Mouse (Mus musculus): Measurements from ENCODE around the gene Ptcd3. TPM values are rescaled to one million over a fixed set of nuclear protein-coding genes. Genes with fewer than 3 reads are reported as not detected.

Ptcd3 gene
- polyA plus RNA-seq (2014; fragmentation: Nextera tagmentation; extraction: Ambion mirVana): 125 and 126 TPM in 2 replicates

DNA sequence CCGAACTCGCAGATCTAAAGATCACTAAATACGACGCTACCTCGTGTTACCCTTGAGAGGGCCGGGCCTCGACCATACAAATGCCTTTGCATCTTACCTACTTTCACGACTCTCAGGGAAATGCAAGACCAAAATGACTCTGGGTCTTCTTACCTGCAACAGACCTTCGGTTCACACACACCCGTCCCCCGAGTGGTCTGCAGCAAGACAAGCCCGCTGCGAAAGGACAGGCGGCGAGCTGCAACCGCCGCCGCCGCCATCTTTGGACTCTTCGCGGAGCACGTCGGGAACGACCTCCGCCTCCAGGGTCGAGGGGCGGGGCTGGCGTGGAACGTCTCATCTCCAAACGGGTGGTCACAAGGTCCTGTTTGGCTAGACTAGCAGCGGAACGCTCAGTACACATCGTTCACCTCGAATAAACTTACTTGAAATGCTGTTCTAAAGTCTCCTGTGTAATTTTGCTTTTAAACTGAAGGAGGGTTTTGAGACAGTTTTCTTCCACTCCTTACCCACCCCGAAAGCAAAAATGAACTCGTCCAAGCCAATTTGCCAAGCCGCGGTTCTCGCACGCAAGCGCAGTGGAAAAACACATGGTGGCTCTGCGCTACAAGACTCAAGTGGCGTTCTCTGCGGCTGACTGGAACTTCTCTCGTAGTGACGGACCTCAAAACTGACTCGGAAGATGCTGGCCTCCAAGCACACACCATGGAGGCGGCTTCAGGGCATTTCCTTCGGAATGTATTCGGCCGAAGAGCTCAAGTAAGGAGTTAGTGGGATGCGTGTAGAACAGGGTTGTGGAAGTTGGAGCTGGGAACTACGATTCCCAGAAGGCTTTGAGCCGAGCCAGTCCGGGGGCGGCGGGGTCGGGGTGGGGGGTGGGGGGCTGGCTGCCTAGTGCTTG lies at the start of gene Ptcd3, which contains the start of gene Polr1a:
Ptcd3 (minus strand) TSS at position 270 of the 901 bp plus-strand sequence.
Polr1a (plus strand) TSS at position 573 of the 901 bp plus-strand sequence.
- Histone ChIP-seq H3K4me3 (ENCODE audit: low read depth, low read length) (peak within 1 kb of the TSS; percentile 79), H3K9ac (ENCODE audit: low read length) (peak within 1 kb of the TSS; percentile 85), H3K4me1 (ENCODE audit: control insufficient read depth, insufficient read depth, low read length) (peaks cover 3% of the 10 kb centered on the region), H3K9me3 (ENCODE audit: control insufficient read depth, low read length) (no peaks in the 10 kb centered on the region), H3K27me3 (ENCODE audit: control insufficient read depth, insufficient read depth, low read length) (no peaks in the 10 kb centered on the region), H3K4me2 (peak within 1 kb of the TSS; percentile 68), H3K36me3 (ENCODE audit: control insufficient read depth, insufficient read depth, low read length) (peaks cover 4% of the 10 kb centered on the region; the same call in 1 of the 2 replicates), H3K27ac (ENCODE audit: low read depth, low read length) (no peak within 1 kb of the TSS; the same call in 1 of the 2 replicates)
- DNase-seq (ENCODE audit: low spot score, missing footprints) (peak; percentile 99), ATAC-seq (ENCODE audit: low FRiP score) (peak; percentile 92)
- under 1% methylated on average over 58 of the region's 58 CpGs for WGBS

DNA sequence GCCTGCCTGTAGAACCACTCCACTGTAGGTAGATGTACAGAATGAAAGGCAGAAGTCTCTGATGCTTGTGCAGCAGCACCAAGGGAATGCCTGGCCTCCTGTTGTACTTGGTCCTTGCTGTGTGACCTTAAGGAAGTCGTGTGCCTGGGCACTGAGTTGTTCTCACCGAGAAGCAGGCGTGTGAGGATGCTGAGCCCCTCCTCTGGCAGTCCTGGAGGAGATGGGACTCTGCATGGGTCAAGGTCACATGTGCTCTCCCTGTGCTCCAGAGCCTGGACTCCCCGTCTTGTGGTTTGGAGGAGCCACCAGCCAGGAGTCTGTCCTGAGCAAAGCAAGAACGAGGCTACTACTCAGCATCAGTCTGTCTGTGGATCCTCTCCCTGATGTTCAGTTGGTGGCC lies 42.6 kb upstream of the Ptcd3 start:
- ATAC-seq (ENCODE audit: low FRiP score) (no peak), DNase-seq (ENCODE audit: low spot score, missing footprints) (no peak)
- Histone ChIP-seq H3K4me2 (no peak overlapping the region), H3K36me3 (ENCODE audit: control insufficient read depth, insufficient read depth, low read length) (peaks cover 15% of the 10 kb centered on the region), H3K9ac (ENCODE audit: low read length) (no peak overlapping the region), H3K27me3 (ENCODE audit: control insufficient read depth, insufficient read depth, low read length) (no peaks in the 10 kb centered on the region), H3K27ac (ENCODE audit: low read depth, low read length) (no peak overlapping the region), H3K4me1 (ENCODE audit: control insufficient read depth, insufficient read depth, low read length) (no peaks in the 10 kb centered on the region), H3K9me3 (ENCODE audit: control insufficient read depth, low read length) (no peaks in the 10 kb centered on the region), H3K4me3 (ENCODE audit: low read depth, low read length) (no peak overlapping the region)
- 84% methylated on average over 5 of the region's 5 CpGs for WGBS

DNA sequence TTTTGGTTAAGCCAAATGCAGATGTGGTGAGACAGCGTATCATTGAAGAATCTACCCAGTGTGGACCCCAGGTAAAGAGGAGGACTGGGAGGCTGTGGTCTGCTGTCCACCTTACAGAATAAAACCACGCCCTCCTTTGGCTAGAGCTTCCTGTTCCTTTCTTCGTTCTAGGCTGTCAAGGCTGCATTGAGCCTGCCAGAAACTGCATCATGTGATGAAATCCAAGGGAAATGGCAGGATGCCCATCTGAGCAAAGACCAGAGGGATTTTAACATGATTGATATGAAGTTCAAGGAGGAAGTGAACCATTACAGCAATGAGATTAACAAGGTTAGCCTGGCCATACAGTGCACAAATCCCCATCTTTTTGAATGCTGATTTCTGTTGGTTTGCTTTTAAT lies 42.0 kb upstream of the Ptcd3 start:
- 96% methylated on average over 3 of the region's 3 CpGs for WGBS
- Histone ChIP-seq H3K27ac (ENCODE audit: low read depth, low read length) (no peak overlapping the region), H3K27me3 (ENCODE audit: control insufficient read depth, insufficient read depth, low read length) (no peaks in the 10 kb centered on the region), H3K4me3 (ENCODE audit: low read depth, low read length) (no peak overlapping the region), H3K9me3 (ENCODE audit: control insufficient read depth, low read length) (no peaks in the 10 kb centered on the region), H3K9ac (ENCODE audit: low read length) (no peak overlapping the region), H3K4me1 (ENCODE audit: control insufficient read depth, insufficient read depth, low read length) (no peaks in the 10 kb centered on the region), H3K4me2 (no peak overlapping the region), H3K36me3 (ENCODE audit: control insufficient read depth, insufficient read depth, low read length) (peaks cover 15% of the 10 kb centered on the region)
- no peak for DNase-seq (ENCODE audit: low spot score, missing footprints)
- ATAC-seq (ENCODE audit: low FRiP score): no peak

DNA sequence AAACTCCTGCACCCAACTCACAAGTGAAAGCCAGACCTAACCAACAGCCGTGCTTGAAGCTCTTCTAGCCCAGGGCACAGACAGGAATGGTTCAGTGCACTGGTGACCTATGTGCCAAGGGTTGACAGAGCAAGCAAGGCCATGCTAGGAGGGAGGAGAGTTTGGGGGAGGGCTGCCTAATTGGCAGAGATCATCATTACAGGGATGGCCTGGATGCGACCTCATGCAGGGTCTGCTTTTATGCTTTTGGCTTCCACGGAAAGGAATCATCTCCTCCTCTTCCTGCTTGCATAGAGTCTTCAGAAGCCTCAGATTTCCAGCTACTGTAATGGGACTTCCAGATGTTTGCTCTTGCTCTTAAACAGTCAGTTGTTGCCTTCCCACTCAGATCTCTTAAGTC lies 41.2 kb upstream of the Ptcd3 start:
- Histone ChIP-seq H3K9me3 (ENCODE audit: control insufficient read depth, low read length) (no peaks in the 10 kb centered on the region), H3K27ac (ENCODE audit: low read depth, low read length) (no peak overlapping the region), H3K36me3 (ENCODE audit: control insufficient read depth, insufficient read depth, low read length) (peaks cover 15% of the 10 kb centered on the region), H3K4me1 (ENCODE audit: control insufficient read depth, insufficient read depth, low read length) (no peaks in the 10 kb centered on the region), H3K4me3 (ENCODE audit: low read depth, low read length) (no peak overlapping the region), H3K27me3 (ENCODE audit: control insufficient read depth, insufficient read depth, low read length) (no peaks in the 10 kb centered on the region), H3K9ac (ENCODE audit: low read length) (no peak overlapping the region), H3K4me2 (no peak overlapping the region)
- 89% methylated on average over 3 of the region's 3 CpGs for WGBS
- ATAC-seq (ENCODE audit: low FRiP score) (no peak), DNase-seq (ENCODE audit: low spot score, missing footprints) (no peak)

DNA sequence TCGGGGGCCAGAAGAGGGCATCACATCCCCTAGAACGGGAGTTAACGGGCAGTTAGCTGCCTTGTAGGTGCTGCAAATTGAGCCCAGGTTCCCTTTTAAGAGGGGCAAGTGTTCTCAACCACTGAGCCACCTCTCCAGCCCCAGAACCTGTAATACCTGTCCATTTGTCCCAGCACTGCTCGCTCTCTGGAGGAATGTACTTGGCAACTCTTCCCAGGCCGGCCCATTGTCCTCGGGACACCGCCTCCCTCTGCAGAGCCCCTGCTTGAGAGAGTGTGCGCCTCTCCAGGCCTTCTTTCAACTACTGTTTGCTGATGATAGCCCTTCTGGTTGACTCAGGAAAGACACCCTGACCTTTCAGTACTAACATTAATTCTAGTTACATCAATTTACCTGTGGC lies 37.6 kb upstream of the Ptcd3 start:
- no peaks in the 10 kb centered on the region for H3K27me3 ChIP-seq (ENCODE audit: control insufficient read depth, insufficient read depth, low read length)
- ATAC-seq (ENCODE audit: low FRiP score) (no peak), DNase-seq (ENCODE audit: low spot score, missing footprints) (no peak)
- H3K4me3 ChIP-seq (ENCODE audit: low read depth, low read length): no peak overlapping the region
- no peak overlapping the region for H3K9ac ChIP-seq (ENCODE audit: low read length)
- H3K36me3 ChIP-seq (ENCODE audit: control insufficient read depth, insufficient read depth, low read length): peaks cover 6% of the 10 kb centered on the region; the same call in 1 of the 2 replicates
- H3K4me1 ChIP-seq (ENCODE audit: control insufficient read depth, insufficient read depth, low read length): no peaks in the 10 kb centered on the region
- WGBS: 92% methylated on average over 8 of the region's 8 CpGs
- no peak overlapping the region for H3K4me2 ChIP-seq
- H3K27ac ChIP-seq (ENCODE audit: low read depth, low read length): no peak overlapping the region
- no peaks in the 10 kb centered on the region for H3K9me3 ChIP-seq (ENCODE audit: control insufficient read depth, low read length)

DNA sequence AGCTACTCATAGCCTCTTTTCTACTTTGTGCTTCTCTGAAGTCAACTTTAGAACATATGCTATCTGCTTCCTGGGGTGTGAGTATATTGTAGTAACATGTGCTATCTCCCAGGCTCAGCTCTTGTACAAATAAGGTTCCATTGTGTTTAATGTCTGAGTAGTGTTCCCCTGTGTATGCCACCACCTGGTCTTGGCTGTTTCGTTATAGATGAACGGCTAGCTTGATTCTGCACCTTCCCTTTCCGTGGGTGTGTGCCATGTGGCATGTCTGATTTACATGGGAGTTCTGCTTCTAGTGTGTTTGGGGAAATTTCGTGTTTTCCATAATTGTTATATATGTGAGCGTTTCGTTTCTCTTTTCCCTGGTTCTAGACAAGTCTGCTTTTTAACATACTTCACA lies 36.6 kb upstream of the Ptcd3 start:
- Histone ChIP-seq H3K9ac (ENCODE audit: low read length) (no peak overlapping the region), H3K4me3 (ENCODE audit: low read depth, low read length) (no peak overlapping the region), H3K36me3 (ENCODE audit: control insufficient read depth, insufficient read depth, low read length) (0 out of 2 replicates have a peak, but pooled peaks cover 2% of the 10 kb centered on the region), H3K4me1 (ENCODE audit: control insufficient read depth, insufficient read depth, low read length) (no peaks in the 10 kb centered on the region), H3K4me2 (no peak overlapping the region), H3K27ac (ENCODE audit: low read depth, low read length) (no peak overlapping the region), H3K27me3 (ENCODE audit: control insufficient read depth, insufficient read depth, low read length) (no peaks in the 10 kb centered on the region), H3K9me3 (ENCODE audit: control insufficient read depth, low read length) (no peaks in the 10 kb centered on the region)
- DNase-seq (ENCODE audit: low spot score, missing footprints) (no peak), ATAC-seq (ENCODE audit: low FRiP score) (no peak)
- WGBS: 92% methylated on average over 6 of the region's 6 CpGs

DNA sequence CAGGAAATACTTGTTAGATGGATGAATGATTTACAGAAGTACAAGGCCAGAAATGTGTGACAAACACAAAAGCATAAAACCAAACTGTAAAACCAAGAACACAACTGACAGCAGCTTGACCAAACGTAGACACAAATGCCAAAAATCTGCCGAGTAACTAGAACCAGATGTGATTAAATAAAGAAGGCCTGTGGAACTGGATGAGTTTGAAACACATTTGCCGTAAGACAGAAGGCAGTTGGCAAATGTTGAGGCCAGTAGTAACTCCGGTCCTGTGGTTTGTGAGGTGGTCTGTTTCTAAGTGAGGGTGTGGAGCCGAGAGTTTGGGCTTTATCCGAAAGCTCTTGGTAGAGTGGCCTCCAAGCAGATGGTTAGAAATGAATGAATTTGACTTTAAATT lies 32.4 kb upstream of the Ptcd3 start:
- Histone ChIP-seq H3K9ac (ENCODE audit: low read length) (no peak overlapping the region), H3K9me3 (ENCODE audit: control insufficient read depth, low read length) (no peaks in the 10 kb centered on the region), H3K4me1 (ENCODE audit: control insufficient read depth, insufficient read depth, low read length) (no peaks in the 10 kb centered on the region), H3K27ac (ENCODE audit: low read depth, low read length) (no peak overlapping the region), H3K4me3 (ENCODE audit: low read depth, low read length) (no peak overlapping the region), H3K36me3 (ENCODE audit: control insufficient read depth, insufficient read depth, low read length) (peaks cover 5% of the 10 kb centered on the region; the same call in 1 of the 2 replicates), H3K4me2 (no peak overlapping the region), H3K27me3 (ENCODE audit: control insufficient read depth, insufficient read depth, low read length) (no peaks in the 10 kb centered on the region)
- 85% methylated on average over 6 of the region's 6 CpGs for WGBS
- ATAC-seq (ENCODE audit: low FRiP score) (no peak), DNase-seq (ENCODE audit: low spot score, missing footprints) (no peak)

DNA sequence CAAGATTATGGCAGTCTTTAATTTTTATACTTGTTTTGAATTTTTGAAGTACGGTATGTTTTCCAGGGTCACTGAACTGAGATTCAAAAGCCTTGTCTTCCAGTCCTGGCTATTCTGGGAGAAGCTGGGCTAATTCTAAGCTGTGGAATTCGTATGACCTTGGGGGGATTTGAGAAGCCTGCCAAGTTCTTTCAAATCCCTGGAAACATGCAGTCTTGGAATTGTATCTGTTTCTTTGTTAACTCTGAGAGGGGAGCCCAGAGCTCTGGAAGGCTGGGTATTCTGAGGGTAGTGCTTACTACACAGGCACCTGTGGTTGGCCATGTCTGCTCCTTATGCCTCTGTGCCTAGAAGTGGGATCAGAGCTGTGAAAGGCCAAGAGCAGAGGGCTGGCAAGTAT lies 27.2 kb upstream of the Ptcd3 start:
- H3K4me2 ChIP-seq: no peak overlapping the region
- no peaks in the 10 kb centered on the region for H3K4me1 ChIP-seq (ENCODE audit: control insufficient read depth, insufficient read depth, low read length)
- no peak overlapping the region for H3K27ac ChIP-seq (ENCODE audit: low read depth, low read length)
- DNase-seq (ENCODE audit: low spot score, missing footprints): no peak
- 84% methylated on average over 2 of the region's 2 CpGs for WGBS
- no peaks in the 10 kb centered on the region for H3K27me3 ChIP-seq (ENCODE audit: control insufficient read depth, insufficient read depth, low read length)
- no peak for ATAC-seq (ENCODE audit: low FRiP score)
- no peaks in the 10 kb centered on the region for H3K9me3 ChIP-seq (ENCODE audit: control insufficient read depth, low read length)
- H3K36me3 ChIP-seq (ENCODE audit: control insufficient read depth, insufficient read depth, low read length): peaks cover 25% of the 10 kb centered on the region
- no peak overlapping the region for H3K4me3 ChIP-seq (ENCODE audit: low read depth, low read length)
- no peak overlapping the region for H3K9ac ChIP-seq (ENCODE audit: low read length)

DNA sequence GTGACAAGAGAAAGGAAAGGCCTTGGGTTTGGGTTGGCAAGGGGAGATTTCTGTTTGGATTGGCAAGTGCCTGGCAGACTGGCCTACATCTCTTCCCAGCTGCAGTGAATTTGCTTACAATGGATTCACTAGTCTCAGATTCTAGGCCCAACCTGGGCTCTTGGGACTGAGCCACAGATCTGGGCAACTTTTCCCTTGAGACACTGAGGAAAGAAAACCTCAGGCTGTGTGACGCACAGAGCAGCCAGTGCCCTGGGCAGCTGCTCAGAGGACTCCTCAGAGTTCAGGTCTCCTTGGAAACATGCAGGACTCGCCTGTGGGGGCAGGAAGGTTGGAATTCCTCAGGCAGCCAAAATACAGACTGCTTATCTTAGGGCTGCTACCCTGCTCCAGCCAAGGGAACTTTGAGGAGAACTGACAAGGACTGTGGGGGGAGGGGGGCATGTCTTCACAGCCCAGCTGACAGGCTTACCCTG lies 25.6 kb upstream of the Ptcd3 start:
- Histone ChIP-seq H3K4me3 (ENCODE audit: low read depth, low read length) (no peak overlapping the region), H3K27me3 (ENCODE audit: control insufficient read depth, insufficient read depth, low read length) (no peaks in the 10 kb centered on the region), H3K36me3 (ENCODE audit: control insufficient read depth, insufficient read depth, low read length) (peaks cover 28% of the 10 kb centered on the region), H3K4me2 (no peak overlapping the region), H3K4me1 (ENCODE audit: control insufficient read depth, insufficient read depth, low read length) (no peaks in the 10 kb centered on the region), H3K9ac (ENCODE audit: low read length) (no peak overlapping the region), H3K9me3 (ENCODE audit: control insufficient read depth, low read length) (no peaks in the 10 kb centered on the region), H3K27ac (ENCODE audit: low read depth, low read length) (no peak overlapping the region)
- 69% methylated on average over 2 of the region's 2 CpGs for WGBS
- ATAC-seq (ENCODE audit: low FRiP score) (no peak), DNase-seq (ENCODE audit: low spot score, missing footprints) (no peak)
